Mouse (Mus musculus) olfactory bulb, adult 2 months (tissue): Measurements from ENCODE around the gene Naa16. TPM values are rescaled to one million over a fixed set of nuclear protein-coding genes. Genes with fewer than 3 reads are reported as not detected.

Source experiments
- H3K27ac ChIP-seq: fragments of 200-500 bp; 2 replicates; pipeline ENCODE4 v1.5.1; 2012; ENCODE audit warnings: low read depth, low read length; ENCODE audit not compliant: insufficient read depth
- H3K4me1 ChIP-seq: fragments of 200-500 bp; 2 replicates; pipeline ENCODE4 v1.6.1; 2012; ENCODE audit warnings: low read length; ENCODE audit not compliant: control insufficient read depth, insufficient read depth
- H3K4me3 ChIP-seq: fragments of 200-500 bp; 2 replicates; pipeline ENCODE4 v1.5.1; 2012; ENCODE audit warnings: mild to moderate bottlenecking, low read depth, low read length, moderate library complexity; ENCODE audit not compliant: insufficient read depth
- CTCF ChIP-seq: fragments of 200-500 bp; IDR thresholded peaks from 2 replicates; pipeline ENCODE4 v1.5.1; 2012; ENCODE audit warnings: low read depth, mild to moderate bottlenecking, low read length, moderate library complexity; ENCODE audit not compliant: insufficient read depth
- POLR2A ChIP-seq: fragments of 200-500 bp; IDR thresholded peaks from 2 replicates; pipeline ENCODE4 v1.6.1; 2012; ENCODE audit warnings: mild to moderate bottlenecking, low read depth, low read length, moderate library complexity; ENCODE audit not compliant: insufficient read depth
- WGBS: fragments of 180-500 bp; shearing (Covaris S2); methylation state at CpG from one replicate; pipeline ENCODE4 v1.1.7; 2018; 5-methylcytosine and 5-hydroxymethylcytosine counted together
- polyA plus RNA-seq: library from polyadenylated mRNA; stranded (reverse); fragments of >200 nt; gene quantifications from 2 replicates; pipeline ENCODE4 v1.2.4, GENCODE M21; 2012; ENCODE audit warnings: low replicate concordance; ENCODE audit not compliant: missing spikeins, insufficient read depth, insufficient read length

Gene Naa16
- polyA plus RNA-seq, 1 experiment = not detected

GRCm38 (mm10) chr14:79407641-79408040 is 17.1 kb upstream of the Naa16 start:
- H3K4me3 ChIP-seq = no peak overlapping the region
- H3K27ac ChIP-seq = no peak overlapping the region
- 84% methylated on average over 2 of the region's 2 CpGs for WGBS
- no peaks in the 10 kb centered on the region for H3K4me1 ChIP-seq
- TF ChIP-seq CTCF = no peak
- TF ChIP-seq POLR2A = no peak

- WGBS = 17% methylated on average over 23 of the region's 23 CpGs
- no peak for TF ChIP-seq CTCF
- 0 out of 2 replicates have a peak, but pooled peaks have one; percentile 27 for TF ChIP-seq POLR2A
- Histone ChIP-seq H3K4me3 (peak within 1 kb of the TSS; percentile 96), H3K4me1 (peaks cover 2% of the 10 kb centered on the region; the same call in 1 of the 2 replicates), H3K27ac (peak within 1 kb of the TSS; percentile 99)
Observed at GRCm38 (mm10) chr14:79397321-79398122, 6.9 kb upstream of the Naa16 start, which contains the start of gene Mtrf1. Gene Mtrf1, plus strand, starts transcription at chr14:79397772.

DNA sequence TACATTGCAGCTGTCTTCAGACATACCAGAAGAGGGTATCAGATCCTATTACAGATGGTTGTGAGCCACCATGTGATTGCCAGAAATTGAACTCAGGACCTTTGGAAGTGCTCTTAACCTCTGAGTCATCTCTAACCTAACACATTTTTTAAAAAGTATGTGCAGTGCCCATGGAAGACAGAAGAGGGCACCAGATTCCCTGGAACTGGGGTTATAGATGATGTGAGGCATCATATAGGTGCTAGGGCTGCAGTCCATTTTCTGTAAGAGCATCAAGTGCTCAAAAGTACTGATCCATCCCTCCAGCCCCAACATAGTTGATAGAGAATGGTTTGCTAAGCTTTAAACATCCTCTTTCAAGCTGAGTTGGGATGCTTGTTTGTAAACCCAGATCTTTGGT is 4.0 kb upstream of the Naa16 start:
- TF ChIP-seq CTCF = no peak
- TF ChIP-seq POLR2A = no peak
- H3K4me1 ChIP-seq = peaks cover 2% of the 10 kb centered on the region; the same call in 1 of the 2 replicates
- H3K27ac ChIP-seq = no peak overlapping the region
- no peak overlapping the region for H3K4me3 ChIP-seq

GRCm38 (mm10) chr14:79393289-79393688 is 2.7 kb upstream of the Naa16 start:
- WGBS = 74% methylated on average over 1 of the region's 1 CpGs
- Histone ChIP-seq H3K27ac (no peak overlapping the region), H3K4me1 (no peaks in the 10 kb centered on the region), H3K4me3 (no peak overlapping the region)
- TF ChIP-seq CTCF (no peak), POLR2A (no peak)

GRCm38 (mm10) chr14:79389438-79390264 is 927 bp downstream of the Naa16 start:
- Histone ChIP-seq H3K4me3 (peak overlapping the region; percentile 77), H3K4me1 (no peaks in the 10 kb centered on the region), H3K27ac (peak overlapping the region; percentile 68)
- under 1% methylated on average over 16 of the region's 16 CpGs for WGBS
- no peak for TF ChIP-seq POLR2A
- TF ChIP-seq CTCF = no peak

- no peak overlapping the region for H3K27ac ChIP-seq
- no peaks in the 10 kb centered on the region for H3K4me1 ChIP-seq
- TF ChIP-seq CTCF = no peak
- no peak for TF ChIP-seq POLR2A
- no peak overlapping the region for H3K4me3 ChIP-seq
- WGBS = 83% methylated on average over 3 of the region's 3 CpGs
Observed at GRCm38 (mm10) chr14:79388304-79388703, 2.3 kb downstream of the Naa16 start.

DNA sequence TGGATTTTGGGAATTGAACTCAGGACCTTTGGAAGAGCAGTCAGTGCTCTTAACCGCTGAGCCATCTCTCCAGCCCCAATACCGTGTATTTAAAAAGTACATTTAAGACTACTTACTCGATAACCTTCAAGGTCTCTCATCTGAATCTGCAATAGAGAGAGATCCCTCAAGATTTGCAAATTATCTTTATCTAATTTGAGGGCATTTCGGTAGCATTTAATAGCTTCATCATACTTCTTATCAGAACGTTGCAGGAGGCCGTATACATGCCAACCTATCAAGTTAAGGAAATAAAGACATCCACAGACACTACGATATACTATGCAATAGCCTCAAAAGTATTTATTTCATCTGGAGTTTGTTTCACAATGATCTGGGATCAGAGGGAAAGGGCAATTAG is 7.5 kb downstream of the Naa16 start:
- WGBS = 96% methylated on average over 7 of the region's 7 CpGs
- Histone ChIP-seq H3K4me1 (no peaks in the 10 kb centered on the region), H3K27ac (no peak overlapping the region), H3K4me3 (no peak overlapping the region)
- no peak for TF ChIP-seq CTCF
- no peak for TF ChIP-seq POLR2A

DNA sequence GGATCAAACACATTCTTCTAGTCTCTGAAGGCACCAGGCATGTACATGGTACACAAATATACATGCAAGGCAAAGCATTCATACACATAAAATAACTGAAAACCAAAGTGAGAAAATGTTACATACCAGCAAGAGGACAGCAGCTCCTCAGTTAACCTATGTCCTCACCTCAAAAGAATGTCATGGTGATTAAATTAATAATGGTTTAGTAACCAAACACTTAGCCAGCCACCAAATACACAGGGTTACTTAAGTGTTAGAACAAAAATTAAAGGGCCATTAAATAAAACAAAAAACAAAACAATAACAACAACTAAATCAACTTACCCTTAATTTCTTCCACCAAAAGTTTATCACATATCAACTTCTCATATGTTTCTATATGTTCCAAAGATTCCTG is 13.5 kb downstream of the Naa16 start:
- Histone ChIP-seq H3K4me3 (no peak overlapping the region), H3K4me1 (no peaks in the 10 kb centered on the region), H3K27ac (no peak overlapping the region)
- no peak for TF ChIP-seq POLR2A
- no peak for TF ChIP-seq CTCF

DNA sequence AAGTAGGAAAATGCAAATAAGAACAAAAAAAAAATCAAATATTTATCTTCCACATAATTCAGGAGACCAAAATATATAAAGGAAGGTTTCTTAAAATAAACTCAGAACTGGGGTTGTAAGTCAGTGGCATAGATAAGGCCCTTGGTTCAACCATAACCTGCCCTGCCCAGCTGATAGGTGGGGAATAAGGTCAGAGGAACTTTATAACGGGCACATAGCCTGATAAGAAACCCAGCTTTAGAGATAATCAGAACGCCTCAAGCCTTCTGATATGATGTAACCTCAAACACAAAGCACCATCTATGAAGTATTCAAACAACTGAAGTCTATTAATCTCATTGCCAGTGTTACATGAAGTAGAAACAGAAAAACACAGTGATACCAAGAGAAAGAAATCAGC is 32.5 kb downstream of the Naa16 start:
- Histone ChIP-seq H3K4me1 (no peaks in the 10 kb centered on the region), H3K27ac (no peak overlapping the region), H3K4me3 (no peak overlapping the region)
- TF ChIP-seq CTCF (no peak), POLR2A (no peak)
- 93% methylated on average over 2 of the region's 2 CpGs for WGBS
